Mouse (Mus musculus) liver, postnatal 0 days (tissue): ENCODE measurements at regions not wholly inside any gene's neighbourhood (a gene's known extent, or its start where the extent isn't known, plus 50 kb on each side); places are given as distances from the start of the nearest gene placed in this dataset.

Experiments
- CTCF ChIP-seq: sonication (generic); IDR thresholded peaks from 2 replicates; pipeline ENCODE4 v1.5.1; 2016; ENCODE audit warnings: antibody characterized with exemption, low read depth
- EP300 ChIP-seq: IDR thresholded peaks from 2 replicates; pipeline ENCODE4 v1.6.1; 2016; ENCODE audit warnings: antibody characterized with exemption, low read depth, mild to moderate bottlenecking

GRCm38 (mm10) chr1:125156093-125156492 lies 279.4 kb downstream of the Actr3 start:
- no peak for TF ChIP-seq CTCF
- TF ChIP-seq EP300: no peak
